Mouse (Mus musculus) liver, embryonic 14.5 days (tissue): ENCODE results near the gene Ppie. TPM values are rescaled to one million over a fixed set of nuclear protein-coding genes. Genes with fewer than 3 reads are reported as not detected.
A peak's percentile ranks its signal among the peaks of the same experiment; 100 is the strongest.

Experiments used
- ATAC-seq: fragments of 200-750 bp; cut with Nextera tagmentation; 2 replicates; pipeline ENCODE4 v1.8.0; 2017; ENCODE audit warnings: moderate number of reproducible peaks, mild to moderate bottlenecking, moderate library complexity; ENCODE audit not compliant: insufficient read depth
- DNase-seq, 3 experiments: peaks; one replicate each; pipeline ENCODE4 v3.0.0-alpha.2; 2012 to 2013; ENCODE audit warnings: low read depth in 3 of 3, low spot score in 3 of 3
- H3K27ac ChIP-seq: fragments of 300-500 bp; sonication (generic); 2 replicates; pipeline ENCODE4 v1.5.1; 2014; ENCODE audit warnings: moderate library complexity, mild to moderate bottlenecking, control low read depth, inconsistent platforms
- H3K27me3 ChIP-seq: fragments of 300-500 bp; sonication (generic); 2 replicates; pipeline ENCODE4 v1.6.1; 2014; ENCODE audit warnings: mild to moderate bottlenecking, low read length, moderate library complexity; ENCODE audit not compliant: control insufficient read depth, insufficient read depth
- H3K36me3 ChIP-seq: fragments of 300-500 bp; sonication (generic); replicated peaks from 2 replicates; pipeline ENCODE4 v1.6.1; 2014; ENCODE audit warnings: low read depth; ENCODE audit not compliant: control insufficient read depth, insufficient read depth
- H3K4me1 ChIP-seq, 2 experiments: fragments of 200-500 bp in 1 of 2; fragments of 300-500 bp in 1 of 2; sonication (generic) in 1 of 2; replicated peaks; 2 replicates each; pipeline ENCODE4 v1.6.1; 2012 to 2014; ENCODE audit warnings: antibody characterized with exemption in 1 of 2, inconsistent platforms in 1 of 2, low read length in 1 of 2; ENCODE audit not compliant: control insufficient read depth in 2 of 2, insufficient read depth in 2 of 2
- H3K4me2 ChIP-seq: fragments of 300-500 bp; sonication (generic); 2 replicates; pipeline ENCODE4 v1.6.1; 2014; ENCODE audit warnings: low read depth, mild to moderate bottlenecking, control low read depth, moderate library complexity
- H3K4me3 ChIP-seq, 2 experiments: fragments of 200-500 bp in 1 of 2; fragments of 300-500 bp in 1 of 2; sonication (generic) in 1 of 2; 2 replicates each; pipeline ENCODE4 v1.5.1; 2012 to 2014; ENCODE audit warnings: low read depth in 2 of 2, low read length in 2 of 2, mild to moderate bottlenecking in 2 of 2, control low read depth in 1 of 2, inconsistent platforms in 1 of 2, moderate library complexity in 1 of 2; ENCODE audit not compliant: insufficient read depth in 1 of 2
- H3K9ac ChIP-seq: fragments of 300-500 bp; sonication (generic); replicated peaks from 2 replicates; pipeline ENCODE4 v1.6.1; 2014; ENCODE audit warnings: mild to moderate bottlenecking, control low read depth, moderate library complexity
- H3K9me3 ChIP-seq: fragments of 300-500 bp; sonication (generic); 2 replicates; pipeline ENCODE4 v1.6.1; 2016; ENCODE audit warnings: low read length, mixed read lengths; ENCODE audit not compliant: control insufficient read depth
- CTCF ChIP-seq: IDR thresholded peaks from 2 replicates; pipeline ENCODE4 v1.5.1; 2016; ENCODE audit warnings: antibody characterized with exemption, low read depth, control low read depth
- EP300 ChIP-seq: IDR thresholded peaks from 2 replicates; pipeline ENCODE4 v1.6.1; 2016; ENCODE audit warnings: antibody characterized with exemption, low read depth
- WGBS: fragments of 180-500 bp; shearing (Covaris S2); extraction: QIAGEN DNeasy Blood & Tissue Kit; methylation state at CpG from one replicate; pipeline ENCODE4 v1.1.7; 2014; ENCODE audit not compliant: insufficient replicate concordance; 5-methylcytosine and 5-hydroxymethylcytosine counted together
- polyA plus RNA-seq, 2 experiments: library from polyadenylated mRNA; depleted of rRNA in 1 of 2; stranded (reverse) in 1 of 2; unstranded in 1 of 2; fragments of >200 nt; fragmentation: Nextera tagmentation in 1 of 2; extraction: Ambion mirVana in 1 of 2; gene quantifications; 2 replicates each; pipeline versions ENCODE4 v1.2.1 to v1.2.3; 2012 to 2014

Ppie gene
- polyA plus RNA-seq, 2 experiments = 21.5 to 38.2 TPM

DNA sequence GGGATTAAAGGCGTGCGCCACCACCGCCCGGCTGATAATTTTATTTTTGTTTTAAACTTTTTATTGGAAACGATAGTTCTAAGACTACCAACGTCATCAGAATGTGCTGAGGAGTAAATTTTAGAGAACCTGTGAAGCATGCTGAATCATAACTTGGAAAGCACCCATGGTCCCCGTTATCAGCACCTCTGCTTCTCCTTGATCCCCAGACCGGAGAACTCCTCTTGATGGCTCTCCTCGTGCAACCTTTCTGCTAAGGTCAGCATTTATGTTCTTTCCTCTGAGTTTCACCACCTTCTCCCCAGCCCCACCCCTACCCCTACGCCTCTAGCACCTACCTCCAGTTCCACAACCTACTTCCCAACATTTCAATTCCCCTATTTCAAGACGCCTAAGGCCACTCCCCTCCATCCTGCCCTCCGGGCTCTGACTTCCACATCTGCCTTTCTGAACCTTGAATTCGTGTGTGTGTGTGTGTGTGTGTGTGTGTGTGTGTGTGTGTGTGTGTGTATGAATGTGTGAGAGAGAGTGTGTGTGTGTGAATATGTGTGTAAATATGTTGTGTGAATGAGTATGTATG lies 56.3 kb downstream of the Ppie start:
- no peaks in the 10 kb centered on the region for H3K36me3 ChIP-seq
- H3K9me3 ChIP-seq = no peaks in the 10 kb centered on the region
- no peak overlapping the region for H3K4me3 ChIP-seq
- H3K4me2 ChIP-seq = no peak overlapping the region
- TF ChIP-seq CTCF (no peak), EP300 (no peak)
- DNase-seq (no peak), ATAC-seq (no peak)
- 50% methylated on average over 13 of the region's 13 CpGs for WGBS
- H3K4me1 ChIP-seq = peaks cover 0 to 3% of the 10 kb centered on the region in 2 experiments; a peak in 1 of 4 replicates
- no peak overlapping the region for H3K27ac ChIP-seq
- H3K27me3 ChIP-seq = no peaks in the 10 kb centered on the region
- H3K9ac ChIP-seq = no peak overlapping the region

DNA sequence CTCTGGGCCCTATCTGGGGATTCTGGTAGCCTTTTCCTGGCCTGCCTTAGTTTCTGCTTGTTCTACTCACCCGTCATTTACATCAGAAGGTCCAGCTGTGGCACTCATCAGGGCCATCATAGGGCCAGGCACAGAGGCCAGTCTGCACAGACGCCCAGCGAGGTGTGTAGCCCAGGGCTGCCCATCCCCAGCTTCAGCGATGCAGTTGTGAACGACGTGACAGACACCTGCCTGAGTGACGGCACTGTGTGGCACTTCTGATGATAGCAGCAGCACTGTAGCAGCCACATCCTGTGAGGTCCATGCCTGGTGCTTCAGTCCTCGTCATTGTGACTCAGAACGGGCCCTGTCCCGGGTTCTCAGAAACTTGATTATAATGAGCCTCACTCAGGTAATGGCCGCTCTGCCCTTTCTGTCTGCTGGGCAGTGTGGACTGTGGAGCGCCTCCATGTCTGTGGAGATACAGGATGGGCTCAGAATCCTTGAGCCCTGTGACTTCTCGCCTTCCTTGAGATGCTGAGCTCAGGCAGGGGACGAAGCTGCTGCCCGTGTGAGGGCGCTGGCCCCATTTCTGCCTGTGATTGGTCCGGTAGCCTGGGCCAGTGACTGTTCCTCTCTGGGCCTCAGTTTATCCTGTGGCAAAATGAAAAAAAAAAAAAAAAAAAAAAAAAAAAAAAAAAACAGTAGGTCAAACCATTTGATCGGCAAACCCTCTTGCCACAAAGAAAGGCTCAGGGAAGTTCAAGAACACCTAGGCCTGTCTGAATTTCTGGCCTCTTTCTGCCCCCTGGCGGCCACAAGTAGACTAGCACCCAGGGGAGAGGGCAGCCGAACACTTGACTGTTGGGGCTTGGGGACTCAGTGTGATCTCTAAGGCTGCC lies 57.2 kb downstream of the Ppie start:
- ATAC-seq (peak; percentile 50; the same call in 1 of the 2 replicates), DNase-seq (peak in 1 of 3 experiments; percentile 24)
- H3K27me3 ChIP-seq = no peaks in the 10 kb centered on the region
- peak; percentile 90 for TF ChIP-seq CTCF
- TF ChIP-seq EP300 = no peak
- H3K27ac ChIP-seq = no peak overlapping the region
- H3K36me3 ChIP-seq = no peaks in the 10 kb centered on the region
- no peaks in the 10 kb centered on the region for H3K9me3 ChIP-seq
- peaks cover 0 to 4% of the 10 kb centered on the region in 2 experiments; a peak in 1 of 4 replicates for H3K4me1 ChIP-seq
- no peak overlapping the region for H3K4me2 ChIP-seq
- H3K9ac ChIP-seq = no peak overlapping the region
- 63% methylated on average over 20 of the region's 20 CpGs for WGBS
- H3K4me3 ChIP-seq = no peak overlapping the region

- ATAC-seq (no peak), DNase-seq (no peak)
- 56% methylated on average over 13 of the region's 13 CpGs for WGBS
- Histone ChIP-seq H3K27ac (no peak overlapping the region), H3K4me1 (peaks cover 0 to 4% of the 10 kb centered on the region in 2 experiments; a peak in 1 of 4 replicates), H3K36me3 (no peaks in the 10 kb centered on the region), H3K9ac (no peak overlapping the region), H3K4me2 (no peak overlapping the region), H3K9me3 (no peaks in the 10 kb centered on the region), H3K27me3 (no peaks in the 10 kb centered on the region), H3K4me3 (no peak overlapping the region)
- no peak for TF ChIP-seq EP300
- no peak for TF ChIP-seq CTCF
Measured at GRCm38 (mm10) chr4:123080791-123081190, 59.0 kb downstream of the Ppie start.

GRCm38 (mm10) chr4:123078231-123078630 lies 61.5 kb downstream of the Ppie start:
- no peak overlapping the region; the same call in 1 of the 2 replicates for H3K4me2 ChIP-seq
- H3K4me1 ChIP-seq = peaks cover 0 to 4% of the 10 kb centered on the region in 2 experiments; a peak in 1 of 4 replicates
- no peak overlapping the region for H3K27ac ChIP-seq
- H3K9me3 ChIP-seq = no peaks in the 10 kb centered on the region
- no peak overlapping the region for H3K9ac ChIP-seq
- no peaks in the 10 kb centered on the region for H3K36me3 ChIP-seq
- ATAC-seq = peak; percentile 50; the same call in 1 of the 2 replicates
- no peaks in the 10 kb centered on the region for H3K27me3 ChIP-seq
- no peak overlapping the region for H3K4me3 ChIP-seq
- no peak for TF ChIP-seq CTCF
- no peak for TF ChIP-seq EP300
- peak in 2 of 3 experiments; percentile 20 to 27 for DNase-seq
- WGBS = 18% methylated on average over 4 of the region's 4 CpGs

Other genes with a start within 250 kb of the Ppie start
- gene Mfsd2a, start 178.8 kb downstream of the Ppie start, polyA plus RNA-seq (2012; rRNA removed) = 0.03 and 0.08 TPM in 2 replicates
- 0.22 TPM in 1 of 2 replicates, not detected in the other for gene Mfsd2a, start 178.8 kb downstream of the Ppie start, polyA plus RNA-seq (2014; fragmentation: Nextera tagmentation; extraction: Ambion mirVana)
- 0.37 and 0.53 TPM in 2 replicates for gene Mycl, start 144.3 kb downstream of the Ppie start, polyA plus RNA-seq (2012; rRNA removed)
- 0.44 and 0.52 TPM in 2 replicates for gene Mycl, start 144.3 kb downstream of the Ppie start, polyA plus RNA-seq (2014; fragmentation: Nextera tagmentation; extraction: Ambion mirVana)
- gene Trit1, start 123.4 kb downstream of the Ppie start, polyA plus RNA-seq (2012; rRNA removed) = 2.4 and 3.7 TPM in 2 replicates
- 5.2 and 5.3 TPM in 2 replicates for gene Trit1, start 123.4 kb downstream of the Ppie start, polyA plus RNA-seq (2014; fragmentation: Nextera tagmentation; extraction: Ambion mirVana)
- 0.22 and 0.24 TPM in 2 replicates for gene Bmp8b, start 34.8 kb downstream of the Ppie start, polyA plus RNA-seq (2012; rRNA removed)
- 0.24 and 0.35 TPM in 2 replicates for gene Bmp8b, start 34.8 kb downstream of the Ppie start, polyA plus RNA-seq (2014; fragmentation: Nextera tagmentation; extraction: Ambion mirVana)
- gene Oxct2b, start 23.7 kb downstream of the Ppie start, polyA plus RNA-seq (2012; rRNA removed) = not detected in 2 replicates
- gene Oxct2b, start 23.7 kb downstream of the Ppie start, polyA plus RNA-seq (2014; fragmentation: Nextera tagmentation; extraction: Ambion mirVana) = not detected in 2 replicates
- gene Hpcal4, start 43.3 kb upstream of the Ppie start, polyA plus RNA-seq (2012; rRNA removed) = 0.03 TPM in 1 of 2 replicates, not detected in the other
- gene Hpcal4, start 43.3 kb upstream of the Ppie start, polyA plus RNA-seq (2014; fragmentation: Nextera tagmentation; extraction: Ambion mirVana) = not detected in 2 replicates
- not detected in 2 replicates for gene Nt5c1a, start 61.6 kb upstream of the Ppie start, polyA plus RNA-seq (2012; rRNA removed)
- not detected in 2 replicates for gene Nt5c1a, start 61.6 kb upstream of the Ppie start, polyA plus RNA-seq (2014; fragmentation: Nextera tagmentation; extraction: Ambion mirVana)
- 0.29 and 0.42 TPM in 2 replicates for gene Heyl, start 93.6 kb upstream of the Ppie start, polyA plus RNA-seq (2012; rRNA removed)
- gene Heyl, start 93.6 kb upstream of the Ppie start, polyA plus RNA-seq (2014; fragmentation: Nextera tagmentation; extraction: Ambion mirVana) = 0.46 and 0.62 TPM in 2 replicates
- 209 and 244 TPM in 2 replicates for gene Pabpc4, start 122.4 kb upstream of the Ppie start, polyA plus RNA-seq (2012; rRNA removed)
- gene Pabpc4, start 122.4 kb upstream of the Ppie start, polyA plus RNA-seq (2014; fragmentation: Nextera tagmentation; extraction: Ambion mirVana) = 101 and 112 TPM in 2 replicates
- gene Oxct2a, start 183.7 kb upstream of the Ppie start, polyA plus RNA-seq (2012; rRNA removed) = 0.03 and 0.08 TPM in 2 replicates
- gene Oxct2a, start 183.7 kb upstream of the Ppie start, polyA plus RNA-seq (2014; fragmentation: Nextera tagmentation; extraction: Ambion mirVana) = not detected in 2 replicates
- 0.08 and 0.14 TPM in 2 replicates for gene Bmp8a, start 203.3 kb upstream of the Ppie start, polyA plus RNA-seq (2012; rRNA removed)
- gene Bmp8a, start 203.3 kb upstream of the Ppie start, polyA plus RNA-seq (2014; fragmentation: Nextera tagmentation; extraction: Ambion mirVana) = 0.16 TPM in 1 of 2 replicates, not detected in the other